Comparison of ENCODE assay signal across 24 mouse cellular contexts in genomic region chr6:31050831-31051230, GRCm38 (mm10).
"Had no signal": no experiment of that assay in that cellular context is flagged by ENCODE, and none has a peak within 500 bp of the region (broad histone marks: within the 10 kb centered on the region; RNA-seq: fewer than 3 reads in every experiment).

No protein-coding gene starts in this region.

- ATAC-seq: hindbrain, postnatal 0 days; intestine, embryonic 16.5 days had no signal

- H3K9me3 ChIP-seq: heart, embryonic 10.5 days; heart, embryonic 12.5 days; hindbrain, embryonic 13.5 days; hindbrain, embryonic 15.5 days; kidney, embryonic 15.5 days; limb, embryonic 10.5 days; limb, embryonic 12.5 days; liver, embryonic 13.5 days; liver, embryonic 15.5 days had no signal

- H3K27ac ChIP-seq: heart, embryonic 10.5 days; hindbrain, embryonic 13.5 days; hindbrain, embryonic 15.5 days; hindbrain, postnatal 0 days; kidney, embryonic 15.5 days; layer of hippocampus, adult 2 months; left cerebral cortex, adult 2 months; limb, embryonic 10.5 days; limb, embryonic 12.5 days; liver, embryonic 13.5 days; liver, embryonic 15.5 days had no signal

- H3K27me3 ChIP-seq: hindbrain, embryonic 13.5 days; hindbrain, embryonic 15.5 days; kidney, embryonic 15.5 days; limb, embryonic 12.5 days; liver, embryonic 13.5 days; liver, embryonic 15.5 days had no signal

- H3K4me3 ChIP-seq: heart, embryonic 10.5 days; heart, embryonic 12.5 days; hindbrain, embryonic 13.5 days; hindbrain, embryonic 15.5 days; kidney, embryonic 15.5 days; layer of hippocampus, adult 2 months; left cerebral cortex, adult 2 months; limb, embryonic 10.5 days; limb, embryonic 12.5 days; liver, embryonic 13.5 days; liver, embryonic 15.5 days had no signal

- DNase-seq: gastrocnemius, postnatal 14 days; gastrocnemius, postnatal 36 days; heart, adult 18-20 months; kidney, adult 11 months; kidney, adult 2 months; kidney, adult 9 months; kidney, postnatal 10 days; kidney, postnatal 25 days; kidney, postnatal 4 days; liver; liver, embryonic 13.5 days had no signal

- H3K4me1 ChIP-seq: heart, embryonic 12.5 days; hindbrain, embryonic 13.5 days; hindbrain, embryonic 15.5 days; kidney, embryonic 15.5 days; liver, embryonic 13.5 days; liver, embryonic 15.5 days had no signal

- H3K36me3 ChIP-seq: heart, embryonic 10.5 days; heart, embryonic 12.5 days; hindbrain, embryonic 13.5 days; hindbrain, embryonic 15.5 days; kidney, embryonic 15.5 days; limb, embryonic 10.5 days; limb, embryonic 12.5 days; liver, embryonic 13.5 days; liver, embryonic 15.5 days had no signal

- H3K9ac ChIP-seq: heart, embryonic 12.5 days; hindbrain, embryonic 13.5 days; hindbrain, embryonic 15.5 days; kidney, embryonic 15.5 days; limb, embryonic 12.5 days; liver, embryonic 13.5 days; liver, embryonic 15.5 days had no signal

- H3K4me2 ChIP-seq: heart, embryonic 12.5 days; hindbrain, embryonic 13.5 days; hindbrain, embryonic 15.5 days; kidney, embryonic 15.5 days; limb, embryonic 12.5 days; liver, embryonic 11.5 days; liver, embryonic 13.5 days; liver, embryonic 15.5 days had no signal
